Mouse (Mus musculus): ENCODE results near the gene Pcgf1. TPM values are rescaled to one million over a fixed set of nuclear protein-coding genes. Genes with fewer than 3 reads are reported as not detected.

The Pcgf1 gene
- polyA plus RNA-seq, 1 experiment from 2014 or later: 22.6 TPM

DNA sequence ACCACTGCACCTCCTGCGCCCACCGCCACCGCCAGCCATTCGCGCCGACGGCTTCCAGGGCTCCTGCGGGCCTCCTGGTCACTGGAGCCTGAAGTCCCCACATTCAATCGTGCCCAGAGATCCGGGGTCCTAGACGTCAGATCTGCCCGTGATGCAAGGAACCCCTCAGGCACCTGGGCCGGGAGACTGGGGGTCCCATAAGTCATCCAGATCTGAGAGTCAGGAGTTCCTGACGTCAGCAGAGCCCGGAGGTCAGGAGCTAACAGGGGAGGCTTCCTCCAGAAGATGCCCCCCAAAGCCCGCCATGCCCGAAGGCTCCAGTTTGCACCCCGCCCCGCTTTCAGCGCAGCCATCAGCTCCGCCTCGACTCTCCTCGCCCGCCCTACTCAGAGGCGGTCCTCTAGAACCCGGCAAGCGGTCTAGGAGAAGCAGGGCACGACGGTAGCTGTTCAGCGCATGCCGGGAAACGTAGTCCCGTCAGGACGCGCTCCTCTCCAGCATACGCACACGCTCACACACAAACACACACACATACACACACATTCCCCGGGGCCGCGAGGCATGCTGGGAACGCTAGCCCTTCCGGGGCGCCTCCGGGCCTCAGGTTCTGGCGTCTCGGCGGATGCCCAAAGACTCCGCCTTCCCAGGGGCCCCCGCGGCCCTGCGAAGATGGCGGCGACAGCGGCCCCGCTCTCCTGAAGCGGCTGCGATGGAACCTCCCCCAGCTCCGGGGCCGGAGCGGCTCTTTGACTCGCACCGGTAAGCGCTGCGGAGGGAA, 23.4 kb upstream of the Pcgf1 start, which contains the start of gene Aup1:
TSS of gene Aup1 (plus strand) at position 448 of the 778 bp plus-strand sequence.
- H3K4me1 ChIP-seq (ENCODE audit: control insufficient read depth, insufficient read depth, low read length): peaks cover 17% of the 10 kb centered on the region

DNA sequence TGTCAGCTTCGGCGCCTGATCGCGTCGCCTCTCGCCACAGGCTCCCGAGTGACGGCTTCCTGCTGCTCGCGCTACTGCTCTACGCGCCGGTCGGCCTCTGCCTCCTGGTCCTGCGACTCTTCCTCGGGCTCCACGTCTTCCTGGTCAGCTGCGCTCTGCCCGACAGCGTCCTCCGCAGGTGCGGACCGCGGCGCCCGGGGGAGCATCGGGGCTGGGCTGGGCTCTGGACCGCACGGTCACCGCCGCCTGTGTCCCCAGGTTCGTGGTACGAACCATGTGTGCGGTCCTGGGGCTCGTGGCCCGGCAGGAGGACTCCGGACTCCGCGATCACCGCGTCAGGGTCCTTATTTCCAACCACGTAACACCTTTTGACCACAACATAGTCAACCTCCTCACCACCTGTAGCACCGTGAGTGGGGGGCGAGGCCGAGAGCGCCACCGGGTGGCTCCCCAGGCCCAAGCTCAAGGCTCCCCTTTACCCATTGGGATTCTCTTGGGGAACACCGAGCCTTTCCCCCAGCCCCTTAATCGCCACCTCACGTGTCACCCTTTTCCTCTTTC, 22.7 kb upstream of the Pcgf1 start, which contains the start of gene Htra2:
TSS of gene Htra2 (minus strand) at position 403 of the 561 bp plus-strand sequence.
- H3K9ac ChIP-seq (ENCODE audit: low read depth, low read length): peak within 1 kb of the TSS; percentile 92
- under 1% methylated on average over 34 of the region's 50 CpGs for WGBS
- H3K9me3 ChIP-seq (ENCODE audit: control insufficient read depth, low read length): no peaks in the 10 kb centered on the region
- DNase-seq (ENCODE audit: low spot score) (no peak), ATAC-seq (ENCODE audit: low read depth) (peak; percentile 16)
- H3K4me1 ChIP-seq (ENCODE audit: control insufficient read depth, insufficient read depth, low read length): peaks cover 17% of the 10 kb centered on the region
- peak within 1 kb of the TSS; percentile 87 for H3K27ac ChIP-seq (replicated peaks; ENCODE audit: low read depth, low read length)
- peaks cover 36% of the 10 kb centered on the region for H3K36me3 ChIP-seq (ENCODE audit: control insufficient read depth, insufficient read depth, low read length)
- H3K4me2 ChIP-seq (ENCODE audit: low read depth, low read length): peak within 1 kb of the TSS; percentile 82
- no peaks in the 10 kb centered on the region for H3K27me3 ChIP-seq (replicated peaks; ENCODE audit: control insufficient read depth, insufficient read depth, low read length)
- peak within 1 kb of the TSS; percentile 94 for H3K4me3 ChIP-seq (ENCODE audit: low read depth, low read length)

More for the DNA sequence above, 23.4 kb upstream of the Pcgf1 start, which contains the start of gene Aup1:
- Histone ChIP-seq H3K27me3 (replicated peaks; ENCODE audit: control insufficient read depth, insufficient read depth, low read length) (no peaks in the 10 kb centered on the region), H3K4me2 (ENCODE audit: low read depth, low read length) (peak within 1 kb of the TSS; percentile 82), H3K4me3 (ENCODE audit: low read depth, low read length) (peak within 1 kb of the TSS; percentile 94), H3K9ac (ENCODE audit: low read depth, low read length) (peak within 1 kb of the TSS; percentile 92), H3K27ac (replicated peaks; ENCODE audit: low read depth, low read length) (peak within 1 kb of the TSS; percentile 87), H3K9me3 (ENCODE audit: control insufficient read depth, low read length) (no peaks in the 10 kb centered on the region), H3K36me3 (ENCODE audit: control insufficient read depth, insufficient read depth, low read length) (peaks cover 39% of the 10 kb centered on the region)
- 0% methylated on average over 40 of the region's 64 CpGs for WGBS
- peak; percentile 98 for ATAC-seq (ENCODE audit: low read depth)
- peak; percentile 99 for DNase-seq (ENCODE audit: low spot score)

DNA sequence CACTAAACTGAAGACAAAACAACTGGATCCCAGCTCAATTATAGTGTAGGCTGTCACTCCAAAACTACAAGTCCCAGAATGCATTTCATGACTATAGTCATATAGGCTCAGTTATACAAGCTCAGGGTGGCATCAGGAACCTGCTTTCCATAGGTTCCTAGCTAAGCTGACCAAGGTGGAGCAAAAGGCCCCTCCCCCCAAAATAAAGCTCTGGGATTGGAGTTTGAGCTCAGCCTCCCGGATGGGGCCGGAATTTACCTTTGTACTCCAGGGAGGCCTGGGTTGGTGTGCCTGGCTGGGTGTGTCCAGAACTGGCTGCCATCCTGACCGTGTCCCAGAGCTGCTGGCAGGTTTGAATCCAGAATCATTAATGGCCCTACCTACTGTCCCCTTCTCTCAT, 19.9 kb upstream of the Pcgf1 start, which contains the start of gene Dqx1:
TSS of gene Dqx1 (plus strand) at position 55 of the 400 bp plus-strand sequence.
- peaks cover 12% of the 10 kb centered on the region for H3K4me1 ChIP-seq (ENCODE audit: control insufficient read depth, insufficient read depth, low read length)
- H3K4me2 ChIP-seq (ENCODE audit: low read depth, low read length): no peak within 1 kb of the TSS
- no peak within 1 kb of the TSS for H3K9ac ChIP-seq (ENCODE audit: low read depth, low read length)
- DNase-seq (ENCODE audit: low spot score) (peak; percentile 54), ATAC-seq (ENCODE audit: low read depth) (no peak)
- no peak within 1 kb of the TSS for H3K27ac ChIP-seq (replicated peaks; ENCODE audit: low read depth, low read length)
- H3K9me3 ChIP-seq (ENCODE audit: control insufficient read depth, low read length): no peaks in the 10 kb centered on the region
- WGBS: 44% methylated on average over 3 of the region's 3 CpGs
- no peak within 1 kb of the TSS for H3K4me3 ChIP-seq (ENCODE audit: low read depth, low read length)
- peaks cover 15% of the 10 kb centered on the region for H3K36me3 ChIP-seq (ENCODE audit: control insufficient read depth, insufficient read depth, low read length)
- peaks cover 12% of the 10 kb centered on the region for H3K27me3 ChIP-seq (replicated peaks; ENCODE audit: control insufficient read depth, insufficient read depth, low read length)

DNA sequence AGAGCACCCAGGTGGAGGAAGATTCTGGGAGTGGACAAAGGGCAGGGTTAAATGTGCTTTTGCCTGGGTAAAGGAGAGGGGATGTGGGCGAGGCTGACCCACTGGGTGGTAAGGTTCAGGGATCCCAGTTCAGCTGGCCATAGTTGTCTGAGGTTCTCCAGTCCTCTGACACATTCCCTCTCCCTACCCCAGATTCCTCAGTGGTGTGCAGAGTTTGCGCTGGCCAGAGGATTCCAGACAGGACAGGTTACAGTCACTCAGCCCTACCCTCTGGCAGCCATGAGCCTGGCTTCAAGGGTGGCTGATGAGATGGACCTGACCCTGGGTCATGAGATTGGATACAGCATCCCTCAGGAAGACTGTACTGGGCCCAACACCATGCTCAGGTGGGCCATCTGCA, 18.9 kb upstream of the Pcgf1 start:
- Histone ChIP-seq H3K9ac (ENCODE audit: low read depth, low read length) (no peak overlapping the region), H3K27ac (replicated peaks; ENCODE audit: low read depth, low read length) (no peak overlapping the region), H3K27me3 (replicated peaks; ENCODE audit: control insufficient read depth, insufficient read depth, low read length) (peaks cover 20% of the 10 kb centered on the region), H3K4me3 (ENCODE audit: low read depth, low read length) (no peak overlapping the region), H3K36me3 (ENCODE audit: control insufficient read depth, insufficient read depth, low read length) (peaks cover 15% of the 10 kb centered on the region), H3K4me1 (ENCODE audit: control insufficient read depth, insufficient read depth, low read length) (peaks cover 8% of the 10 kb centered on the region), H3K4me2 (ENCODE audit: low read depth, low read length) (no peak overlapping the region), H3K9me3 (ENCODE audit: control insufficient read depth, low read length) (no peaks in the 10 kb centered on the region)
- DNase-seq (ENCODE audit: low spot score) (no peak), ATAC-seq (ENCODE audit: low read depth) (no peak)
- 100% methylated on average over 2 of the region's 2 CpGs for WGBS

DNA sequence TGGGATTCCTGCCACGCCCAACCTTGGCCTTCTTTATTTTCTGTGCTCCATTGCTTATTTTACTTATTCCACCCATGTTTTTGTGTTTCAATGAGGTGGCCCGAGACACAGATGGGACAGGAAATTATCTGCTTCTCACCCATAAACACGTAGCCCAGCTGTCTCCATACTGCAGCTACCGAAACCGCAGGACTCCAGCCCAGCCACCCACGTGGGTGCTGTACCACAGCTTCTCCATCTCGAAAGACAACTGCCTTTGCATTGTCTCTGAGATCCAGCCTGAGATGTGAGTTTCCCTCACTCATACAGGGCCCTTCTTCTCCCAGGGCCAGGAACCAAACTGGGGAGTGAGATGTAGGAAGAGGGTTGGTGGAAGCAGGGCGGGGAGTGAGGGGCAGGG, 11.7 kb upstream of the Pcgf1 start:
- Histone ChIP-seq H3K9me3 (ENCODE audit: control insufficient read depth, low read length) (no peaks in the 10 kb centered on the region), H3K4me2 (ENCODE audit: low read depth, low read length) (no peak overlapping the region), H3K4me1 (ENCODE audit: control insufficient read depth, insufficient read depth, low read length) (peaks cover 2% of the 10 kb centered on the region), H3K27ac (replicated peaks; ENCODE audit: low read depth, low read length) (no peak overlapping the region), H3K36me3 (ENCODE audit: control insufficient read depth, insufficient read depth, low read length) (no peaks in the 10 kb centered on the region), H3K9ac (ENCODE audit: low read depth, low read length) (no peak overlapping the region), H3K4me3 (ENCODE audit: low read depth, low read length) (no peak overlapping the region), H3K27me3 (replicated peaks; ENCODE audit: control insufficient read depth, insufficient read depth, low read length) (peaks cover 91% of the 10 kb centered on the region)
- ATAC-seq (ENCODE audit: low read depth) (no peak), DNase-seq (ENCODE audit: low spot score) (no peak)
- WGBS: 34% methylated on average over 8 of the region's 8 CpGs

DNA sequence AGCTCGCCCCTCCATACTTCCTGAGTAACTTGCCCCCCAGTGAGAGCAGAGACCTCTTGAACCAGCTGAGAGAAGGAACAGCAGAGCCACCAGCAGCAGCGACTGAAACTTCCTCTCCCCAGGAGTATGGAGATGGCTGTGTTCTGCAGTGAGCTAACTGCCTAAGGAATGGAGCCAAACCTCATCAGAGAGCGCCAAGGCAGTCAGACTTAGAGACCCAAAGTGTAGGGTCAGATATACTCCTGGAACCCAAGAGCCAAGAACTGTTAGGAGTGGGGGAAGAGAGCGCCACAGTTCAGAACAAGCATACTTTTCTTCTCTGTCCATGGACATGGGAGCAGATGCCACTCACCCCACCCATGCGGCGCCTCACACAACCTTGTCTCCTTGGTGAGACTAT, 11.2 kb upstream of the Pcgf1 start:
- H3K36me3 ChIP-seq (ENCODE audit: control insufficient read depth, insufficient read depth, low read length): no peaks in the 10 kb centered on the region
- H3K9ac ChIP-seq (ENCODE audit: low read depth, low read length): no peak overlapping the region
- no peak overlapping the region for H3K27ac ChIP-seq (replicated peaks; ENCODE audit: low read depth, low read length)
- DNase-seq (ENCODE audit: low spot score) (no peak), ATAC-seq (ENCODE audit: low read depth) (no peak)
- H3K4me2 ChIP-seq (ENCODE audit: low read depth, low read length): no peak overlapping the region
- peaks cover 5% of the 10 kb centered on the region for H3K4me1 ChIP-seq (ENCODE audit: control insufficient read depth, insufficient read depth, low read length)
- WGBS: 36% methylated on average over 6 of the region's 6 CpGs
- no peak overlapping the region for H3K4me3 ChIP-seq (ENCODE audit: low read depth, low read length)
- H3K27me3 ChIP-seq (replicated peaks; ENCODE audit: control insufficient read depth, insufficient read depth, low read length): peaks cover 96% of the 10 kb centered on the region
- no peaks in the 10 kb centered on the region for H3K9me3 ChIP-seq (ENCODE audit: control insufficient read depth, low read length)

DNA sequence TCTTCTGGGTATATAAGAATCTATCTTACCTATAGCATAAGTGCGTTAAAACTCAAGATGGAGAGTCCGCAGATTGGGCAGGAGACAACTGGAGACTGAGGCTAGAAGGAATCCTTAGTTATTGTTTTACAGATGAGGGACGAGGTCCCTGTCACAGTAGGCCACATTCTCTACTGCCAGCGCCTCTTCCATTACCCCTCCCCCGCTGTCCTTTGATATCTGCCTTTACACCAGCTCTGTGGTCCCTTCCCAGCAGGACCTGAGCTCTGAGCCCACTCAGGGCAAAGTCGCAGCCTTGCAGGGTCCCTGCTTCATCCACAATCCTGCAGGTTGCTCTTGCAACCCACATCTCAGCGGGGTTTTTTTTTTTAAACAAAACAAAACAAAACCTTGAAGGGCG, 9.4 kb upstream of the Pcgf1 start:
- no peak overlapping the region for H3K27ac ChIP-seq (replicated peaks; ENCODE audit: low read depth, low read length)
- no peaks in the 10 kb centered on the region for H3K9me3 ChIP-seq (ENCODE audit: control insufficient read depth, low read length)
- peaks cover 97% of the 10 kb centered on the region for H3K27me3 ChIP-seq (replicated peaks; ENCODE audit: control insufficient read depth, insufficient read depth, low read length)
- no peak for DNase-seq (ENCODE audit: low spot score)
- WGBS: 6% methylated on average over 8 of the region's 8 CpGs
- no peaks in the 10 kb centered on the region for H3K36me3 ChIP-seq (ENCODE audit: control insufficient read depth, insufficient read depth, low read length)
- peaks cover 5% of the 10 kb centered on the region for H3K4me1 ChIP-seq (ENCODE audit: control insufficient read depth, insufficient read depth, low read length)
- H3K4me2 ChIP-seq (ENCODE audit: low read depth, low read length): 0 out of 2 replicates have a peak overlapping the region, but pooled peaks have one; percentile 31
- ATAC-seq (ENCODE audit: low read depth): no peak
- peak overlapping the region; percentile 21 for H3K4me3 ChIP-seq (ENCODE audit: low read depth, low read length)
- H3K9ac ChIP-seq (ENCODE audit: low read depth, low read length): no peak overlapping the region

DNA sequence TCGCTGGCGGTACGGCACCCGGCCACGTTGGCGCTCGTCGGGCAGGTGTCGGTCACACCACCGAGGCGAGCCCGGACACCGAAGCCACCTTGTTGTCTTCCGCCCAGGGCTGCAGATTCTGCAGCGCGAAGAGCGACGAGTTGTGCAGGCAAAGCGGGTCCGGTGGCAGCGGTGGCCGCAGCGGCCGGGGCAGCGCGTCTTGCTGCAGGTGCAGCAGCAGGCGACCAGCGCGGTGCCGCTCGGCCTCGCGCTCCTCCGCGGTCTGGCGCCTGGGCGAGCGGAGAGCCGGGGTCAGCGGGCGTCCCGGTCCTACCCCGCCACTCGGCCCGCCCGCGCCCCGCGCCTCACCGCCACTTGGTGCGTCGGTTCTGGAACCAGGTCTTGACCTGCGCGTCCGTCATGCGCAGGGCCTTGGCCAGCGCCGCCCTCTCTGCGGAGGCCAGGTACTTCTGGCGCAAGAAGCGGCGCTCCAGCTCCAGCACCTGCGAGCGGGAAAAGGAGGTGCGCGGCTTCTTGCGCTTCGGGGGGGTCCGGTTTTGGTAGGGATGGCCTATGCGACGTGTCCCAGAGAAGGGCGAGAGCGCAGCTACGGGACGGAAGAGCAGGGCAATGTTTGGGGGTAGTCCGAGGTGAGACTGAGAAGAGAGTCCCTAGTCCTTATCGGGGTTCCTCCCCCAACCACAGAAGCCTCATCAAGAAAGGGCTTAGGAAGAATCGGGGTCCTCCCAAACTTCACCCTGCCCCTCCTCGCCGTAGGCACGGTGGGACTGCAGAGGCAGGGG, 8.8 kb upstream of the Pcgf1 start:
- Histone ChIP-seq H3K4me2 (ENCODE audit: low read depth, low read length) (peak overlapping the region; percentile 31), H3K9ac (ENCODE audit: low read depth, low read length) (no peak overlapping the region), H3K4me1 (ENCODE audit: control insufficient read depth, insufficient read depth, low read length) (peaks cover 5% of the 10 kb centered on the region), H3K27me3 (replicated peaks; ENCODE audit: control insufficient read depth, insufficient read depth, low read length) (peaks cover 97% of the 10 kb centered on the region), H3K27ac (replicated peaks; ENCODE audit: low read depth, low read length) (no peak overlapping the region), H3K4me3 (ENCODE audit: low read depth, low read length) (peak overlapping the region; percentile 25), H3K36me3 (ENCODE audit: control insufficient read depth, insufficient read depth, low read length) (no peaks in the 10 kb centered on the region), H3K9me3 (ENCODE audit: control insufficient read depth, low read length) (no peaks in the 10 kb centered on the region)
- ATAC-seq (ENCODE audit: low read depth) (no peak), DNase-seq (ENCODE audit: low spot score) (no peak)
- WGBS: 2% methylated on average over 34 of the region's 81 CpGs
